Mouse (Mus musculus) lung, postnatal 25 days (tissue): Measurements from ENCODE around the gene Tnip2.

Source experiments
- DNase-seq: peaks from one replicate; pipeline ENCODE4 v3.0.0; 2022; ENCODE audit warnings: low spot score

The Tnip2 gene

GRCm38 (mm10) chr5:34513466-34514217 is at the start of gene Tnip2:
Gene Tnip2, minus strand, starts transcription at chr5:34513991.
- DNase-seq = peak; percentile 97

- DNase-seq = no peak
These were observed 38.0 kb upstream of the Tnip2 start for GRCm38 (mm10) chr5:34551821-34552220.

- no peak for DNase-seq
These were observed 36.5 kb upstream of the Tnip2 start for GRCm38 (mm10) chr5:34550251-34550650.

- DNase-seq = peak; percentile 38
These were observed 35.9 kb upstream of the Tnip2 start for GRCm38 (mm10) chr5:34549483-34550221.

GRCm38 (mm10) chr5:34549135-34549482 is 35.3 kb upstream of the Tnip2 start:
- no peak for DNase-seq

DNA sequence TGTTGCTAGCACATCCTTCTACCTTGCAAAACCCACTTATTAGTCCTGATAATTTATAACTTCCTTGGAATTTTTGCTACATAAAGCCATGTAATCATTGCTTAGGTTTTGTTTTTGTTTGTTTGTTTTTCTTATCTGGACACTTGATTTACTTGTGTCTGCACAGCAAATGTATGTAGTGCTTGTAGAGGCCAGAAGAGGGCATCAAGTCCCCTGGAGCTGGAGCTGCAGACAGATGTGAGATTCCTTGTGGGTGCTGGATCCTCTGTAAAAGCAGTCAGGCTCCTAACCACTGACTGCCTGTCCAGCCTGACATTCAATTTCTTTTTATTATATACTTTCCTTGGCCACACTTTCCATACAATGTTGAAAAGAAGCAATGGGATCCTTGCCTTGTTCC is 33.6 kb upstream of the Tnip2 start:
- peak; percentile 57 for DNase-seq

GRCm38 (mm10) chr5:34543114-34543513 is 29.3 kb upstream of the Tnip2 start:
- DNase-seq = peak; percentile 51

GRCm38 (mm10) chr5:34542166-34542565 is 28.4 kb upstream of the Tnip2 start:
- no peak for DNase-seq

DNA sequence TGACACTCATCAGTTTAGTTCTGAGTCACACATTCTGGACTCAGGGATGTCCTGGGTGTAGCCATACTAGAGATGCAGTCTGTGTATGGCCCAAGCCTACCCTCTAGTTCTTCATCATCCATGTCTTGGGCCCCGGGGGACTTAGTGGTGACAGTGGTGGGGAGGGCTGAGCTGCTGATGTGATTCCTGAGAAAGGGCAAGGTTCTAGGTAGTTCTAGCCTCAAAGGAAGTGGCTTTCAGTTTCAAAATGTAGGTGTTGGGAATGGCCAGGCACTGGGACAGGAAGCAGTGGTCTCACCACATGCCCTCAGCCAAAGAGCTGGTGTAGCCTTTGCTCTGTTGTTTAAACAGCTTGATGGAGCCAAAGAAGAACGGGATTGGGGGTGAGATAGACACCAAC is 25.3 kb upstream of the Tnip2 start:
- DNase-seq = no peak

DNA sequence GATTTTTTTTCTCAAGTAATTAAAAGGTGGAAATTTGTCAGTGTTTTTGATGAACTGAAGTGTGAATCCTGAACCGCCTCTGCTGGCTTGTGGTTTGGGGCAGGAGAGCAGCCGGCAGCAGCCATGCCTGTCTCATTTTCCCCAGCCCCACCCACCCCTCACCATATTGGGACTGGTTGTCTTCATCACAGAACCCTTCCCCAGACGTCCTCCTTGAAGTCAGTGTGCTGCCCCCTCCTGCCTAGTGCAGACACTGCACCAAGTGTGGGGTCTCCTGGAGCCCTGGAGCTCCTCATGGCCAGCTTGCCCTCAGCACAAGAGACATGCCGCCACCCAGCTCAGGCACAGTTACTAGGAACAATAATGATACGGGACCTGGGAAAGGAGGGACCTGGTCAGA is 24.7 kb upstream of the Tnip2 start:
- DNase-seq = peak; percentile 46

DNA sequence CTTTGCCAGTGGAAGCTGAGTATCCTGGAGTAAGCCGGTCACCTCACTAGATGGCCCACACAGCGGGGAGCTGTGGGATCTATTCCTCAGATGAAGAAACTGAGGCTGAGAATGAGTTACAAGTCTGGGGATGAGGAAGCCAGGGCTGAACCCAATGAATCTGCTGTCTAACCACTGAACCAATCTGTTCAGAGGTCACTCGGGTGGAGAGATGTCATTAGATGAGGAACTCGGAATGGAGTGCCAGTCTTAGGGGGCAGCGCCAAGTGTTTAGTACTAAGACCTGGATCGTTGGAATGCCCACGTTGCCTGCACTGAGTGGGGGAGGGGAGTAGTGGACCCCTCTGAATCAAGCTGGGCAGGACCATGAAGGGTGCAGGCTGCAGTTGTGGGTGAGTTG is 24.3 kb upstream of the Tnip2 start:
- DNase-seq = no peak

- DNase-seq = no peak
These were observed 22.0 kb upstream of the Tnip2 start for GRCm38 (mm10) chr5:34535831-34536230.

- peak; percentile 35 for DNase-seq
These were observed 21.2 kb upstream of the Tnip2 start for GRCm38 (mm10) chr5:34534776-34535581.

GRCm38 (mm10) chr5:34533820-34534219 is 20.0 kb upstream of the Tnip2 start:
- DNase-seq = peak; percentile 43

GRCm38 (mm10) chr5:34533066-34533465 is 19.3 kb upstream of the Tnip2 start:
- DNase-seq = no peak

DNA sequence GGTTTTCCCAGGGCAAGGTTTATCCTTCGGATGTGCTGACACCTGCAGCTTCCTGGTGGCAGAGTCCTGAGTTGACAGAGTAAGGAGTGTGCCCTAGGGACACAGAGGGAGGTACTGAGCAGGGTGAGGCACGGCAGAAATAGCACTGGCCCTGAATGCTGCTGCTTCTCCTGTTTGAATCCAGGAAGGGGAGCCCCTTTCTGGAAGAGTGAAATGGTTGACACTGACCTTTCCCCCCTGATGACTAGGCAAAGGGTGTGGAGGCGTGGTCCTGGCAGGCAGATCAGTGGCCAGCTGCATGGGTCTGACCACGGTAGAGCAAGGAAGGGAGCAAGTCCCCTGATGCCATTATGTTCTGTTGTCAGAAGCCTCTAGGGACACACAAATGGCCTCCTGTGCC is 16.9 kb upstream of the Tnip2 start:
- DNase-seq = no peak

DNA sequence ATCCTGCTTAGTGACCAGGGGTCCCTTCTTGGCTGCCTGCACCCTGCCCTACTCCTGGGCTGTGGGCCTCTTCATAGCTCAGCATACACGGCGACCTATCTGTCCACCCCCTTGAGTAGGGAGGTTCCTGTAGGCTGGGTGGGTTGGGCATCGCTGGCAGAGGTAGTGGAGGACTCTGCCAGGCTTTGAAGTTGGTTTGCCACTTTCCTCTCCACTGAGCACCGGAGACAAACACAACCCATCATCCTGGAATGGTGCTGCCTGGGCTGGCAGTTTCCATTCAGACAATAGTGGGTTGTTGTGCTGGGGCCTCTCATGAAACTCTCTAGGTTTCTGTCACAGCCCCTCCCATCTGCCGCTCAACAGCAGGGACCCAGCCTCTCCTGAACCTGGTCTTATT is 16.3 kb upstream of the Tnip2 start:
- DNase-seq = no peak

DNA sequence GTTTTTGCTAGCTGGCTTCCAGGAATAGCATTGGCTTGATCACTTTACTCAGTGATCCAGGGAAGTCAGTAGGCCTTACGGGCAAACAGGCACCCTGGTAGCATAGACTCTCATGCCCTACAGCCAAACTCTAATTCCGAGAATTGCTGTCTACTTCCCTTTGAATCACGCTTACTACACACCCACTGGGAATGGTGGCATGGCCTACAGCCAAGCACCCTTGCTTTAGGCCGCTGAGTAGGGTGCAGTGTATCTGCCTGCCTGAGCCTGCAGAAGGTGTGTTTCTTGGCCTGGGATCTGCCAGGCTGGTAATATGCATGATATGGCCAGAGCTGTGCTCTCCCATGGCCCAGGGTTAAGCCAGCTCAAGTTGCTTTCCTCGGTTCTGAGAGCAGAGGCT is 14.9 kb upstream of the Tnip2 start:
- no peak for DNase-seq

GRCm38 (mm10) chr5:34527352-34527751 is 13.6 kb upstream of the Tnip2 start:
- no peak for DNase-seq

GRCm38 (mm10) chr5:34526477-34526775 is 12.6 kb upstream of the Tnip2 start:
- no peak for DNase-seq

GRCm38 (mm10) chr5:34525663-34526476 is 12.1 kb upstream of the Tnip2 start, which contains the start of gene Sh3bp2:
Gene Sh3bp2, plus strand, starts transcription at chr5:34525838.
- DNase-seq = peak; percentile 96

GRCm38 (mm10) chr5:34524511-34524910 is 10.7 kb upstream of the Tnip2 start:
- no peak for DNase-seq
